Mouse (Mus musculus) hindbrain, embryonic 12.5 days (tissue): Measurements from ENCODE around the gene Drc3. TPM values are rescaled to one million over a fixed set of nuclear protein-coding genes. Genes with fewer than 3 reads are reported as not detected.

Source experiments
- ATAC-seq: fragments of 200-750 bp; cut with Nextera tagmentation; 2 replicates; pipeline ENCODE4 v1.8.0; 2017; ENCODE audit warnings: moderate TSS enrichment; ENCODE audit not compliant: low FRiP score
- H3K27ac ChIP-seq: fragments of 300-500 bp; sonication (generic); 2 replicates; pipeline ENCODE4 v1.5.1; 2016; ENCODE audit warnings: mild to moderate bottlenecking
- H3K27me3 ChIP-seq: fragments of 300-500 bp; sonication (generic); 2 replicates; pipeline ENCODE4 v1.6.1; 2016; ENCODE audit warnings: mild to moderate bottlenecking
- H3K36me3 ChIP-seq: fragments of 300-500 bp; sonication (generic); 2 replicates; pipeline ENCODE4 v1.6.1; 2016; ENCODE audit warnings: mild to moderate bottlenecking
- H3K4me1 ChIP-seq: fragments of 300-500 bp; sonication (generic); 2 replicates; pipeline ENCODE4 v1.6.1; 2016
- H3K4me2 ChIP-seq: fragments of 300-500 bp; sonication (generic); replicated peaks from 2 replicates; pipeline ENCODE4 v1.6.1; 2016; ENCODE audit warnings: mild to moderate bottlenecking
- H3K4me3 ChIP-seq: fragments of 300-500 bp; sonication (generic); 2 replicates; pipeline ENCODE4 v1.5.1; 2016; ENCODE audit warnings: mild to moderate bottlenecking
- H3K9ac ChIP-seq: fragments of 300-500 bp; sonication (generic); 2 replicates; pipeline ENCODE4 v1.6.1; 2016; ENCODE audit warnings: mild to moderate bottlenecking, moderate library complexity
- H3K9me3 ChIP-seq: fragments of 300-500 bp; sonication (generic); replicated peaks from 2 replicates; pipeline ENCODE4 v1.6.1; 2016; ENCODE audit warnings: mild to moderate bottlenecking
- WGBS: fragments of 180-500 bp; shearing (Covaris S2); methylation state at CpG from one replicate; pipeline ENCODE4 v1.1.7; 2016; 5-methylcytosine and 5-hydroxymethylcytosine counted together
- polyA plus RNA-seq: library from polyadenylated mRNA; unstranded; fragments of >200 nt; fragmentation: Nextera tagmentation; extraction: Ambion mirVana; gene quantifications from 2 replicates; pipeline ENCODE4 v1.2.1, GENCODE M21; 2016

Drc3 gene
- polyA plus RNA-seq, 1 experiment from 2014 or later: 5.0 TPM

GRCm38 (mm10) chr11:60345868-60346267 is 7.3 kb upstream of the Drc3 start:
- no peak overlapping the region for H3K27ac ChIP-seq
- H3K27me3 ChIP-seq: no peaks in the 10 kb centered on the region
- H3K9me3 ChIP-seq: no peaks in the 10 kb centered on the region
- H3K9ac ChIP-seq: no peak overlapping the region
- H3K4me2 ChIP-seq: no peak overlapping the region
- WGBS: 87% methylated on average over 4 of the region's 4 CpGs
- H3K4me3 ChIP-seq: no peak overlapping the region
- H3K4me1 ChIP-seq: 0 out of 2 replicates have a peak, but pooled peaks cover 2% of the 10 kb centered on the region
- no peaks in the 10 kb centered on the region for H3K36me3 ChIP-seq
- no peak for ATAC-seq

GRCm38 (mm10) chr11:60346537-60346936 is 6.6 kb upstream of the Drc3 start:
- H3K4me2 ChIP-seq: no peak overlapping the region
- no peaks in the 10 kb centered on the region for H3K9me3 ChIP-seq
- H3K9ac ChIP-seq: no peak overlapping the region
- WGBS: 73% methylated on average over 4 of the region's 4 CpGs
- H3K36me3 ChIP-seq: no peaks in the 10 kb centered on the region
- ATAC-seq: no peak
- H3K4me3 ChIP-seq: no peak overlapping the region
- no peak overlapping the region for H3K27ac ChIP-seq
- no peaks in the 10 kb centered on the region for H3K27me3 ChIP-seq
- peaks cover 6% of the 10 kb centered on the region for H3K4me1 ChIP-seq

- no peaks in the 10 kb centered on the region for H3K36me3 ChIP-seq
- peak overlapping the region; percentile 69 for H3K4me3 ChIP-seq
- peaks cover 16% of the 10 kb centered on the region for H3K4me1 ChIP-seq
- no peaks in the 10 kb centered on the region for H3K9me3 ChIP-seq
- 66% methylated on average over 2 of the region's 2 CpGs for WGBS
- no peaks in the 10 kb centered on the region for H3K27me3 ChIP-seq
- ATAC-seq: no peak
- H3K9ac ChIP-seq: peak overlapping the region; percentile 66; the same call in 1 of the 2 replicates
- peak overlapping the region; percentile 69 for H3K4me2 ChIP-seq
- H3K27ac ChIP-seq: no peak overlapping the region
Measured at GRCm38 (mm10) chr11:60351388-60351787, 1.7 kb upstream of the Drc3 start.

GRCm38 (mm10) chr11:60351925-60352371 is 1.2 kb upstream of the Drc3 start:
- no peak for ATAC-seq
- WGBS: 25% methylated on average over 11 of the region's 11 CpGs
- Histone ChIP-seq H3K9ac (peak overlapping the region; percentile 66), H3K27me3 (no peaks in the 10 kb centered on the region), H3K4me3 (peak overlapping the region; percentile 69), H3K36me3 (no peaks in the 10 kb centered on the region), H3K4me1 (peaks cover 14% of the 10 kb centered on the region), H3K9me3 (no peaks in the 10 kb centered on the region), H3K27ac (no peak overlapping the region), H3K4me2 (peak overlapping the region; percentile 69)

GRCm38 (mm10) chr11:60355952-60356351 is 2.8 kb downstream of the Drc3 start:
- Histone ChIP-seq H3K4me1 (peaks cover 14% of the 10 kb centered on the region), H3K27ac (no peak overlapping the region), H3K27me3 (no peaks in the 10 kb centered on the region), H3K9me3 (no peaks in the 10 kb centered on the region), H3K4me3 (no peak overlapping the region), H3K9ac (no peak overlapping the region), H3K36me3 (no peaks in the 10 kb centered on the region), H3K4me2 (no peak overlapping the region)
- no peak for ATAC-seq
- 96% methylated on average over 2 of the region's 2 CpGs for WGBS

GRCm38 (mm10) chr11:60357116-60357515 is 4.0 kb downstream of the Drc3 start:
- ATAC-seq: no peak
- WGBS: 47% methylated on average over 1 of the region's 1 CpGs
- H3K4me1 ChIP-seq: peaks cover 4% of the 10 kb centered on the region
- no peak overlapping the region for H3K4me2 ChIP-seq
- no peaks in the 10 kb centered on the region for H3K27me3 ChIP-seq
- no peak overlapping the region for H3K9ac ChIP-seq
- H3K27ac ChIP-seq: no peak overlapping the region
- no peaks in the 10 kb centered on the region for H3K9me3 ChIP-seq
- no peak overlapping the region for H3K4me3 ChIP-seq
- no peaks in the 10 kb centered on the region for H3K36me3 ChIP-seq

GRCm38 (mm10) chr11:60358548-60358947 is 5.4 kb downstream of the Drc3 start:
- H3K36me3 ChIP-seq: no peaks in the 10 kb centered on the region
- no peak overlapping the region for H3K27ac ChIP-seq
- H3K9ac ChIP-seq: no peak overlapping the region
- H3K9me3 ChIP-seq: no peaks in the 10 kb centered on the region
- peaks cover 2% of the 10 kb centered on the region; the same call in 1 of the 2 replicates for H3K4me1 ChIP-seq
- ATAC-seq: no peak
- H3K4me2 ChIP-seq: no peak overlapping the region
- 82% methylated on average over 7 of the region's 7 CpGs for WGBS
- H3K4me3 ChIP-seq: no peak overlapping the region
- no peaks in the 10 kb centered on the region for H3K27me3 ChIP-seq

GRCm38 (mm10) chr11:60359138-60359537 is 6.0 kb downstream of the Drc3 start:
- no peak overlapping the region for H3K9ac ChIP-seq
- H3K4me3 ChIP-seq: no peak overlapping the region
- no peak for ATAC-seq
- no peak overlapping the region for H3K27ac ChIP-seq
- H3K4me1 ChIP-seq: no peaks in the 10 kb centered on the region
- WGBS: 65% methylated on average over 5 of the region's 5 CpGs
- H3K4me2 ChIP-seq: no peak overlapping the region
- no peaks in the 10 kb centered on the region for H3K9me3 ChIP-seq
- no peaks in the 10 kb centered on the region for H3K36me3 ChIP-seq
- H3K27me3 ChIP-seq: no peaks in the 10 kb centered on the region

- no peak overlapping the region for H3K9ac ChIP-seq
- H3K27ac ChIP-seq: no peak overlapping the region
- H3K4me1 ChIP-seq: no peaks in the 10 kb centered on the region
- no peaks in the 10 kb centered on the region for H3K9me3 ChIP-seq
- ATAC-seq: no peak
- no peaks in the 10 kb centered on the region for H3K36me3 ChIP-seq
- WGBS: 79% methylated on average over 1 of the region's 1 CpGs
- H3K27me3 ChIP-seq: no peaks in the 10 kb centered on the region
- no peak overlapping the region for H3K4me2 ChIP-seq
- H3K4me3 ChIP-seq: no peak overlapping the region
Measured at GRCm38 (mm10) chr11:60359936-60360335, 6.8 kb downstream of the Drc3 start.

GRCm38 (mm10) chr11:60360631-60361201 is 7.6 kb downstream of the Drc3 start:
- Histone ChIP-seq H3K27me3 (no peaks in the 10 kb centered on the region), H3K4me2 (no peak overlapping the region), H3K4me1 (no peaks in the 10 kb centered on the region), H3K9ac (no peak overlapping the region), H3K9me3 (no peaks in the 10 kb centered on the region), H3K36me3 (no peaks in the 10 kb centered on the region), H3K4me3 (no peak overlapping the region), H3K27ac (no peak overlapping the region)
- 76% methylated on average over 5 of the region's 5 CpGs for WGBS
- ATAC-seq: no peak

- ATAC-seq: no peak
- Histone ChIP-seq H3K9me3 (no peaks in the 10 kb centered on the region), H3K9ac (peak overlapping the region; percentile 5; the same call in 1 of the 2 replicates), H3K4me1 (peaks cover 12% of the 10 kb centered on the region), H3K36me3 (no peaks in the 10 kb centered on the region), H3K4me3 (no peak overlapping the region), H3K27ac (peak overlapping the region; percentile 24), H3K27me3 (no peaks in the 10 kb centered on the region), H3K4me2 (no peak overlapping the region)
- WGBS: 41% methylated on average over 16 of the region's 16 CpGs
Measured at GRCm38 (mm10) chr11:60366239-60367019, 13.3 kb downstream of the Drc3 start.

GRCm38 (mm10) chr11:60367256-60367655 is 14.1 kb downstream of the Drc3 start:
- Histone ChIP-seq H3K36me3 (no peaks in the 10 kb centered on the region), H3K27ac (no peak overlapping the region; the same call in 1 of the 2 replicates), H3K4me2 (no peak overlapping the region), H3K9ac (no peak overlapping the region), H3K9me3 (no peaks in the 10 kb centered on the region), H3K27me3 (no peaks in the 10 kb centered on the region), H3K4me3 (no peak overlapping the region), H3K4me1 (peaks cover 12% of the 10 kb centered on the region)
- no peak for ATAC-seq
- 86% methylated on average over 3 of the region's 3 CpGs for WGBS

- H3K27ac ChIP-seq: no peak overlapping the region
- peaks cover 12% of the 10 kb centered on the region for H3K4me1 ChIP-seq
- no peaks in the 10 kb centered on the region for H3K9me3 ChIP-seq
- H3K36me3 ChIP-seq: no peaks in the 10 kb centered on the region
- WGBS: 80% methylated on average over 4 of the region's 4 CpGs
- no peak overlapping the region for H3K9ac ChIP-seq
- no peak overlapping the region for H3K4me2 ChIP-seq
- no peaks in the 10 kb centered on the region for H3K27me3 ChIP-seq
- no peak for ATAC-seq
- H3K4me3 ChIP-seq: no peak overlapping the region
Measured at GRCm38 (mm10) chr11:60368909-60369308, 15.8 kb downstream of the Drc3 start.
